Mouse (Mus musculus) megakaryocyte, embryonic 14.5 days (primary cell): ENCODE measurements at regions not wholly inside any gene's neighbourhood (a gene's known extent, or its start where the extent isn't known, plus 50 kb on each side); places are given as distances from the start of the nearest gene placed in this dataset.

Experiments used
- FLI1 ChIP-seq: IDR thresholded peaks from 2 replicates; pipeline ENCODE4 v1.6.1; 2012; ENCODE audit warnings: low read length, inconsistent platforms, mixed read lengths
- GATA1 ChIP-seq: IDR thresholded peaks from 3 replicates; pipeline ENCODE4 v1.6.1; 2012; ENCODE audit warnings: mixed read lengths, low read length, inconsistent platforms, borderline replicate concordance

DNA sequence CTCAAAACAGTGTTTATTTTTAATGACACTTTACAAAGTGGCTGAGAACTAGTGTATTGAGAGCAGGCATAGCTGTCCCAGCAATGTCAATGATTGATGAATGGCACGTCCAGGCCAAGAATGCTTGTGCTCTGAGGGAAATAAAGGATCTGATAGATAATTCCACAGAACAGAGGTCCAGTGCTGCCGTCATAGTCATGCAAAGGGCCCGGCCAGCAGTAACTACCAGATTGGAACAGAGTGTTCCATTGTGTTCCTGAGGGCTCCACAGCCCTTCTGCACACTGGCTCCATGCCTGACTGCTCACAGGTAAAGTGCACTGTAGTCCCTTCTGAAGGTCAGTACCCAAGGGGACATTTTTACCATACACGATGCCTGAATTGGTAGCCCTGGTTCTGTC is 127.1 kb downstream of the 4933415F23Rik start:
- TF ChIP-seq GATA1 (no peak), FLI1 (no peak)
